Mouse (Mus musculus) limb, embryonic 14.5 days (tissue): ENCODE data around the gene Eef1akmt2. TPM values are rescaled to one million over a fixed set of nuclear protein-coding genes. Genes with fewer than 3 reads are reported as not detected.

Experiments
- ATAC-seq: fragments of 200-750 bp; cut with Nextera tagmentation; 2 replicates; pipeline ENCODE4 v1.8.0; 2017; ENCODE audit warnings: low read depth, moderate number of reproducible peaks, moderate TSS enrichment; ENCODE audit not compliant: low FRiP score
- DNase-seq: peaks from one replicate; pipeline ENCODE4 v3.0.0-alpha.2; 2015; ENCODE audit warnings: low spot score
- H3K27ac ChIP-seq: fragments of 300-500 bp; sonication (generic); replicated peaks from 2 replicates; pipeline ENCODE4 v1.5.1; 2014; ENCODE audit warnings: low read depth, mild to moderate bottlenecking, low read length, moderate library complexity, mixed read lengths
- H3K27me3 ChIP-seq: fragments of 300-500 bp; sonication (generic); 2 replicates; pipeline ENCODE4 v1.6.1; 2014; ENCODE audit warnings: low read length, mixed read lengths; ENCODE audit not compliant: control insufficient read depth, insufficient read depth
- H3K36me3 ChIP-seq: fragments of 300-500 bp; sonication (generic); 2 replicates; pipeline ENCODE4 v1.6.1; 2014; ENCODE audit warnings: mild to moderate bottlenecking, low read length, moderate library complexity, mixed read lengths; ENCODE audit not compliant: control insufficient read depth, insufficient read depth
- H3K4me1 ChIP-seq: fragments of 300-500 bp; sonication (generic); 2 replicates; pipeline ENCODE4 v1.6.1; 2014; ENCODE audit warnings: antibody characterized with exemption, low read length, mixed read lengths; ENCODE audit not compliant: control insufficient read depth, insufficient read depth
- H3K4me2 ChIP-seq: fragments of 300-500 bp; sonication (generic); replicated peaks from 2 replicates; pipeline ENCODE4 v1.6.1; 2014; ENCODE audit warnings: low read depth, mild to moderate bottlenecking, low read length, moderate library complexity; ENCODE audit not compliant: severe bottlenecking
- H3K4me3 ChIP-seq: fragments of 300-500 bp; sonication (generic); replicated peaks from 2 replicates; pipeline ENCODE4 v1.5.1; 2014; ENCODE audit warnings: low read length
- H3K9ac ChIP-seq: fragments of 300-500 bp; sonication (generic); 2 replicates; pipeline ENCODE4 v1.6.1; 2014; ENCODE audit warnings: mild to moderate bottlenecking, low read depth, low read length, moderate library complexity; ENCODE audit not compliant: severe bottlenecking
- H3K9me3 ChIP-seq: fragments of 300-500 bp; sonication (generic); 2 replicates; pipeline ENCODE4 v1.6.1; 2016; ENCODE audit warnings: low read length; ENCODE audit not compliant: control insufficient read depth
- POLR2A ChIP-seq: fragments of 200-500 bp; IDR thresholded peaks from 2 replicates; pipeline ENCODE4 v1.8.0; 2012; ENCODE audit warnings: inconsistent platforms, mild to moderate bottlenecking, moderate library complexity, borderline replicate concordance; ENCODE audit not compliant: insufficient read depth, insufficient read length; ENCODE audit errors: extremely low read depth
- WGBS: fragments of 180-500 bp; shearing (Covaris S2); extraction: QIAGEN DNeasy Blood & Tissue Kit; methylation state at CpG from one replicate; pipeline ENCODE4 v1.1.7; 2014; 5-methylcytosine and 5-hydroxymethylcytosine counted together
- polyA plus RNA-seq, 2 experiments: library from polyadenylated mRNA; depleted of rRNA in 1 of 2; stranded (reverse) in 1 of 2; unstranded in 1 of 2; fragments of >200 nt; fragmentation: Nextera tagmentation in 1 of 2; extraction: Ambion mirVana in 1 of 2; gene quantifications; 2 replicates each; pipeline versions ENCODE4 v1.2.1 to v1.2.3; 2012 to 2014

Eef1akmt2 gene
- polyA plus RNA-seq, 2 experiments, result 50.9 to 68.6 TPM

- ATAC-seq, result no peak
- no peak overlapping the region for H3K27ac ChIP-seq
- no peak overlapping the region for H3K4me2 ChIP-seq
- H3K9ac ChIP-seq, result no peak overlapping the region
- no peaks in the 10 kb centered on the region for H3K9me3 ChIP-seq
- no peak for TF ChIP-seq POLR2A
- DNase-seq, result no peak
- no peak overlapping the region for H3K4me3 ChIP-seq
- no peaks in the 10 kb centered on the region for H3K27me3 ChIP-seq
- H3K4me1 ChIP-seq, result no peaks in the 10 kb centered on the region
- peaks cover 40% of the 10 kb centered on the region for H3K36me3 ChIP-seq
Measured at GRCm38 (mm10) chr7:132823832-132824231, 28.6 kb downstream of the Eef1akmt2 start.

GRCm38 (mm10) chr7:132820692-132821091 is 31.8 kb downstream of the Eef1akmt2 start:
- WGBS, result 90% methylated on average over 3 of the region's 3 CpGs
- no peak overlapping the region for H3K4me2 ChIP-seq
- DNase-seq (no peak), ATAC-seq (no peak)
- H3K27ac ChIP-seq, result no peak overlapping the region
- peaks cover 17% of the 10 kb centered on the region for H3K36me3 ChIP-seq
- TF ChIP-seq POLR2A, result no peak
- H3K4me1 ChIP-seq, result peaks cover 3% of the 10 kb centered on the region; the same call in 1 of the 2 replicates
- no peak overlapping the region for H3K9ac ChIP-seq
- no peaks in the 10 kb centered on the region for H3K27me3 ChIP-seq
- no peak overlapping the region for H3K4me3 ChIP-seq
- H3K9me3 ChIP-seq, result no peaks in the 10 kb centered on the region

GRCm38 (mm10) chr7:132817056-132817455 is 35.4 kb downstream of the Eef1akmt2 start:
- TF ChIP-seq POLR2A, result no peak
- no peak overlapping the region for H3K4me3 ChIP-seq

GRCm38 (mm10) chr7:132816528-132816927 is 35.9 kb downstream of the Eef1akmt2 start:
- Histone ChIP-seq H3K27me3 (no peaks in the 10 kb centered on the region), H3K4me2 (no peak overlapping the region), H3K36me3 (peaks cover 2% of the 10 kb centered on the region; the same call in 1 of the 2 replicates), H3K4me1 (peaks cover 23% of the 10 kb centered on the region), H3K4me3 (no peak overlapping the region), H3K9me3 (no peaks in the 10 kb centered on the region), H3K27ac (no peak overlapping the region), H3K9ac (no peak overlapping the region)
- WGBS, result 76% methylated on average over 2 of the region's 2 CpGs
- no peak for ATAC-seq
- DNase-seq, result no peak
- no peak for TF ChIP-seq POLR2A

More at GRCm38 (mm10) chr7:132817056-132817455, 35.4 kb downstream of the Eef1akmt2 start:
- Histone ChIP-seq H3K4me1 (peaks cover 17% of the 10 kb centered on the region), H3K36me3 (peaks cover 2% of the 10 kb centered on the region; the same call in 1 of the 2 replicates), H3K4me2 (no peak overlapping the region), H3K27ac (no peak overlapping the region), H3K9me3 (no peaks in the 10 kb centered on the region), H3K27me3 (no peaks in the 10 kb centered on the region), H3K9ac (no peak overlapping the region)
- DNase-seq (no peak), ATAC-seq (no peak)
- 86% methylated on average over 6 of the region's 6 CpGs for WGBS

GRCm38 (mm10) chr7:132815081-132815480 is 37.4 kb downstream of the Eef1akmt2 start:
- ATAC-seq, result no peak
- Histone ChIP-seq H3K4me1 (peaks cover 34% of the 10 kb centered on the region), H3K4me2 (no peak overlapping the region; the same call in 1 of the 2 replicates), H3K27ac (no peak overlapping the region), H3K36me3 (0 out of 2 replicates have a peak, but pooled peaks cover 2% of the 10 kb centered on the region), H3K27me3 (no peaks in the 10 kb centered on the region), H3K4me3 (no peak overlapping the region), H3K9me3 (no peaks in the 10 kb centered on the region), H3K9ac (no peak overlapping the region)
- 16% methylated on average over 5 of the region's 5 CpGs for WGBS
- peak; percentile 42 for DNase-seq
- TF ChIP-seq POLR2A, result no peak

GRCm38 (mm10) chr7:132814089-132814450 is 38.4 kb downstream of the Eef1akmt2 start:
- under 1% methylated on average over 7 of the region's 7 CpGs for WGBS

More at GRCm38 (mm10) chr7:132814089-132814450, 38.4 kb downstream of the Eef1akmt2 start:
- Histone ChIP-seq H3K36me3 (0 out of 2 replicates have a peak, but pooled peaks cover 2% of the 10 kb centered on the region), H3K4me1 (peaks cover 44% of the 10 kb centered on the region), H3K27me3 (no peaks in the 10 kb centered on the region), H3K9ac (peak overlapping the region; percentile 92), H3K27ac (peak overlapping the region; percentile 92), H3K4me3 (peak overlapping the region; percentile 73), H3K4me2 (peak overlapping the region; percentile 90), H3K9me3 (no peaks in the 10 kb centered on the region)
- TF ChIP-seq POLR2A, result no peak
- DNase-seq (no peak), ATAC-seq (no peak)
